9 mouse cellular contexts compared by ENCODE assay signal in genomic region chr3:54154844-54155638, GRCm38 (mm10). TPM values are rescaled to one million over a fixed set of nuclear protein-coding genes. Genes with fewer than 3 reads are reported as not detected.
DNase-seq lines count a peak whose midpoint lies in the region; ATAC-seq and TF ChIP-seq lines count a peak whose summit lies in the region.
"Had no signal": no experiment of that assay in that cellular context is flagged by ENCODE, and none has a peak within 500 bp of the region (broad histone marks: within the 10 kb centered on the region; RNA-seq: fewer than 3 reads in every experiment).

No protein-coding gene starts in this region.

- H3K27me3 ChIP-seq in embryonic facial prominence, embryonic 10.5 days (replicated peaks; ENCODE audit: low read depth, poor library complexity, severe bottlenecking), result peaks cover 42% of the 10 kb centered on the region
- peaks cover 38% of the 10 kb centered on the region for H3K27me3 ChIP-seq in heart, postnatal 0 days (ENCODE audit: control insufficient read depth, insufficient read depth, low read length)
- peaks cover 43% of the 10 kb centered on the region for H3K27me3 ChIP-seq in limb, embryonic 10.5 days (ENCODE audit: low read depth, poor library complexity, severe bottlenecking)

- H3K9ac ChIP-seq in heart, postnatal 0 days (replicated peaks; ENCODE audit: low read depth, low read length), result no peak overlapping the region

- H3K4me1 ChIP-seq in embryonic facial prominence, embryonic 10.5 days, result peaks cover 26% of the 10 kb centered on the region
- H3K4me1 ChIP-seq in heart, postnatal 0 days (ENCODE audit: control insufficient read depth, insufficient read depth), result 0 out of 2 replicates have a peak, but pooled peaks cover 8% of the 10 kb centered on the region
- H3K4me1 ChIP-seq in limb, embryonic 10.5 days, result peaks cover 23% of the 10 kb centered on the region
- H3K4me1 ChIP-seq: megakaryocyte, embryonic 14.5 days had no signal

- peak overlapping the region; percentile 65 for H3K4me3 ChIP-seq in embryonic facial prominence, embryonic 10.5 days
- peak overlapping the region; percentile 41 for H3K4me3 ChIP-seq in heart, postnatal 0 days (ENCODE audit: low read depth, low read length)
- peak overlapping the region; percentile 54 for H3K4me3 ChIP-seq in limb, embryonic 10.5 days
- H3K4me3 ChIP-seq: megakaryocyte, embryonic 14.5 days had no signal

- TF ChIP-seq EP300 in heart, postnatal 0 days (IDR thresholded peaks at IDR 0.05; ENCODE audit: low read depth), result no peak

- DNase-seq in left cerebral cortex, adult 18-20 months (ENCODE audit: low spot score in 2 of 2), result peak; percentile 17 to 42
- DNase-seq in left cerebral cortex, adult 11 months (ENCODE audit: low spot score), result no peak
- peak; percentile 71 for DNase-seq in embryonic facial prominence, embryonic 10.5 days (ENCODE audit: low spot score)
- peak; percentile 13 for DNase-seq in heart, postnatal 0 days (ENCODE audit: low spot score)
- no peak for DNase-seq in limb, embryonic 10.5 days (ENCODE audit: low spot score)
- peak; percentile 73 for DNase-seq in retina, postnatal 1 day
- DNase-seq in urinary bladder, postnatal 36 days (ENCODE audit: low spot score in 2 of 2), result no peak
- no peak for DNase-seq in lung, postnatal 36 days

- 4% methylated on average over 16 of the region's 16 CpGs for WGBS in embryonic facial prominence, embryonic 10.5 days
- whole genome bisulfite sequencing in heart, postnatal 0 days, result 5% methylated on average over 16 of the region's 16 CpGs
- 7% methylated on average over 16 of the region's 16 CpGs for WGBS in limb, embryonic 10.5 days

- peak overlapping the region; percentile 71 for H3K4me2 ChIP-seq in heart, postnatal 0 days (ENCODE audit: low read depth, low read length)

- no peaks in the 10 kb centered on the region for H3K9me3 ChIP-seq in embryonic facial prominence, embryonic 10.5 days
- no peaks in the 10 kb centered on the region for H3K9me3 ChIP-seq in heart, postnatal 0 days (replicated peaks; ENCODE audit: control insufficient read depth, low read length)
- no peaks in the 10 kb centered on the region for H3K9me3 ChIP-seq in limb, embryonic 10.5 days (replicated peaks)
- H3K9me3 ChIP-seq: megakaryocyte, embryonic 14.5 days had no signal

- no peak overlapping the region for H3K27ac ChIP-seq in embryonic facial prominence, embryonic 10.5 days (replicated peaks)
- H3K27ac ChIP-seq in heart, postnatal 0 days (ENCODE audit: low read depth), result no peak overlapping the region
- no peak overlapping the region for H3K27ac ChIP-seq in limb, embryonic 10.5 days

- peak; percentile 60; the same call in 1 of the 2 replicates for ATAC-seq in heart, postnatal 0 days (ENCODE audit: insufficient read depth, low read depth)

- H3K36me3 ChIP-seq in embryonic facial prominence, embryonic 10.5 days (replicated peaks), result no peaks in the 10 kb centered on the region
- no peaks in the 10 kb centered on the region for H3K36me3 ChIP-seq in heart, postnatal 0 days (replicated peaks; ENCODE audit: control insufficient read depth, insufficient read depth, low read length)
- no peaks in the 10 kb centered on the region for H3K36me3 ChIP-seq in limb, embryonic 10.5 days

- TF ChIP-seq CTCF in heart, postnatal 0 days (IDR thresholded peaks at IDR 0.05; ENCODE audit: low read depth), result peak; percentile 59

RNA-seq across cellular contexts. Expression of gene Trpc4, which starts 0.8 kb away (rescaled TPM):
- 10 to 100 TPM; 14.9 to 18.1 TPM for total RNA-seq in left cerebral cortex, adult 18-20 months (2021)
- 0.52 and 0.59 TPM in 2 replicates for polyA plus RNA-seq in embryonic facial prominence, embryonic 10.5 days (2016; fragmentation: Nextera tagmentation; extraction: Ambion mirVana)
- not detected in 2 replicates for total RNA-seq in heart, postnatal 0 days (2014; rRNA removed; ENCODE audit: low replicate concordance)
- 0.15 and 0.18 TPM in 2 replicates for polyA plus RNA-seq in heart, postnatal 0 days (2015; fragmentation: Nextera tagmentation; extraction: Ambion mirVana)
- 0.15 and 0.48 TPM in 2 replicates for polyA plus RNA-seq in limb, embryonic 10.5 days (2016; fragmentation: Nextera tagmentation; extraction: Ambion mirVana)

Comparison
In these comparisons a context has a peak if more than half of its experiments do, and no peak if none do; other contexts are left out.
1. DNase-seq: peak in left cerebral cortex, adult 18-20 months (2 of 2), embryonic facial prominence, embryonic 10.5 days (single experiment), heart, postnatal 0 days (single experiment) and retina, postnatal 1 day (single experiment); none in left cerebral cortex, adult 11 months (single experiment), limb, embryonic 10.5 days (single experiment), urinary bladder, postnatal 36 days (0 of 2) and lung, postnatal 36 days (single experiment).
2. Peak in every context shown above with its lines, with median percentiles within 50 percentile points of each other: H3K4me3 ChIP-seq.